Mouse (Mus musculus) kidney, adult 8-10 months (tissue): ENCODE measurements at regions not wholly inside any gene's neighbourhood (a gene's known extent, or its start where the extent isn't known, plus 50 kb on each side); places are given as distances from the start of the nearest gene placed in this dataset.

Source experiments
- DNase-seq, 2 experiments: peaks; one replicate each; pipeline ENCODE4 v3.0.0; 2022

- no peak for DNase-seq
Observed at GRCm38 (mm10) chr4:87501791-87502190, 271.5 kb upstream of the Slc24a2 start.

- peak in 1 of 2 experiments; percentile 9 for DNase-seq
Observed at GRCm38 (mm10) chr4:87500441-87500840, 270.2 kb upstream of the Slc24a2 start.

- no peak for DNase-seq
Observed at GRCm38 (mm10) chr4:87487798-87488197, 257.5 kb upstream of the Slc24a2 start.

- no peak for DNase-seq
Observed at GRCm38 (mm10) chr4:87475537-87475936, 245.3 kb upstream of the Slc24a2 start.

GRCm38 (mm10) chr4:87473331-87474039, 243.2 kb upstream of the Slc24a2 start:
- no peak for DNase-seq

GRCm38 (mm10) chr4:87472787-87473186, 242.5 kb upstream of the Slc24a2 start:
- no peak for DNase-seq

- no peak for DNase-seq
Observed at GRCm38 (mm10) chr4:87471385-87471784, 241.1 kb upstream of the Slc24a2 start.

GRCm38 (mm10) chr4:87467600-87467999, 237.3 kb upstream of the Slc24a2 start:
- DNase-seq, result no peak

GRCm38 (mm10) chr4:87467018-87467417, 236.7 kb upstream of the Slc24a2 start:
- DNase-seq, result peak in 1 of 2 experiments; percentile 5

- DNase-seq, result no peak
Observed at GRCm38 (mm10) chr4:87461181-87461912, 231.1 kb upstream of the Slc24a2 start.

GRCm38 (mm10) chr4:87455863-87456578, 225.7 kb upstream of the Slc24a2 start:
- DNase-seq, result no peak

GRCm38 (mm10) chr4:87452122-87452521, 221.8 kb upstream of the Slc24a2 start:
- DNase-seq, result no peak

- DNase-seq, result no peak
Observed at GRCm38 (mm10) chr4:87451251-87451650, 221.0 kb upstream of the Slc24a2 start.

GRCm38 (mm10) chr4:87448338-87448737, 218.1 kb upstream of the Slc24a2 start:
- no peak for DNase-seq

GRCm38 (mm10) chr4:87446856-87447255, 216.6 kb upstream of the Slc24a2 start:
- DNase-seq, result no peak

- DNase-seq, result no peak
Observed at GRCm38 (mm10) chr4:87434136-87434535, 203.9 kb upstream of the Slc24a2 start.

GRCm38 (mm10) chr4:87428374-87428773, 198.1 kb upstream of the Slc24a2 start:
- no peak for DNase-seq

- DNase-seq, result no peak
Observed at GRCm38 (mm10) chr4:87424066-87424465, 193.8 kb upstream of the Slc24a2 start.

- no peak for DNase-seq
Observed at GRCm38 (mm10) chr4:87422588-87422987, 192.3 kb upstream of the Slc24a2 start.

GRCm38 (mm10) chr4:87403354-87403753, 173.1 kb upstream of the Slc24a2 start:
- no peak for DNase-seq

GRCm38 (mm10) chr4:87402173-87402556, 171.9 kb upstream of the Slc24a2 start:
- DNase-seq, result no peak

- DNase-seq, result no peak
Observed at GRCm38 (mm10) chr4:87401316-87402172, 171.3 kb upstream of the Slc24a2 start.

- no peak for DNase-seq
Observed at GRCm38 (mm10) chr4:87386835-87387234, 156.6 kb upstream of the Slc24a2 start.
